Mouse (Mus musculus) MEL (cell line): ENCODE results near the gene Trim27. TPM values are rescaled to one million over a fixed set of nuclear protein-coding genes. Genes with fewer than 3 reads are reported as not detected.

Experiments used
- DNase-seq: peaks from one replicate; pipeline ENCODE4 v3.0.0; 2011; ENCODE audit warnings: low read depth, low spot score
- H3K27ac ChIP-seq: 2 replicates; pipeline ENCODE4 v1.5.1; 2012; ENCODE audit warnings: low read depth, mild to moderate bottlenecking, control low read depth, low read length, moderate library complexity; ENCODE audit not compliant: control insufficient read depth
- H3K27me3 ChIP-seq, 2 experiments: fragments of 150-350 bp in 1 of 2; sonication (generic) in 1 of 2; 2 replicates each; pipeline ENCODE4 v1.6.1; 2012; ENCODE audit warnings: low read length in 2 of 2, mild to moderate bottlenecking in 2 of 2, improper control_type of control experiment in 1 of 2, moderate library complexity in 1 of 2; ENCODE audit not compliant: insufficient read depth in 2 of 2, control insufficient read depth in 1 of 2
- H3K36me3 ChIP-seq, 2 experiments: 2 replicates each; pipeline ENCODE4 v1.6.1; 2012 to 2014; ENCODE audit warnings: low read length in 2 of 2, improper control_type of control experiment in 1 of 2, inconsistent platforms in 1 of 2, mild to moderate bottlenecking in 1 of 2; ENCODE audit not compliant: insufficient read depth in 2 of 2, control insufficient read depth in 1 of 2
- H3K4me1 ChIP-seq, 2 experiments: fragments of 150-350 bp in 1 of 2; sonication (generic) in 1 of 2; 2 replicates each; pipeline ENCODE4 v1.6.1; 2012; ENCODE audit warnings: low read length in 2 of 2, improper control_type of control experiment in 1 of 2, mild to moderate bottlenecking in 1 of 2; ENCODE audit not compliant: insufficient read depth in 2 of 2, control insufficient read depth in 1 of 2
- H3K4me3 ChIP-seq, 2 experiments: fragments of 150-350 bp in 1 of 2; sonication (generic) in 1 of 2; 2 replicates each; pipeline ENCODE4 v1.5.1; 2012; ENCODE audit warnings: low read depth in 2 of 2, low read length in 2 of 2, mild to moderate bottlenecking in 2 of 2, moderate library complexity in 2 of 2, control low read depth in 1 of 2, improper control_type of control experiment in 1 of 2; ENCODE audit not compliant: control insufficient read depth in 1 of 2, insufficient read depth in 1 of 2
- H3K79me2 ChIP-seq: 2 replicates; pipeline ENCODE4 v1.6.1; 2012; ENCODE audit warnings: mild to moderate bottlenecking, low read length, moderate library complexity; ENCODE audit not compliant: control insufficient read depth, poor library complexity, insufficient read depth
- H3K9ac ChIP-seq: 2 replicates; pipeline ENCODE4 v1.6.1; 2012; ENCODE audit warnings: low read depth, mild to moderate bottlenecking, control low read depth, low read length, moderate library complexity; ENCODE audit not compliant: control insufficient read depth, poor library complexity, severe bottlenecking
- H3K9me3 ChIP-seq: fragments of 150-350 bp; sonication (generic); replicated peaks from 2 replicates; pipeline ENCODE4 v1.6.1; 2012; ENCODE audit warnings: mild to moderate bottlenecking, low read length, improper control_type of control experiment, moderate library complexity; ENCODE audit not compliant: insufficient read depth
- E2F4 ChIP-seq: IDR thresholded peaks from 2 replicates; pipeline ENCODE4 v1.6.1; 2011; ENCODE audit warnings: low read depth, low read length, improper control_type of control experiment, borderline replicate concordance
- ETS1 ChIP-seq: IDR thresholded peaks from 2 replicates; pipeline ENCODE4 v1.6.1; 2012; ENCODE audit warnings: low read depth, mild to moderate bottlenecking, inconsistent platforms, low read length, improper control_type of control experiment, moderate library complexity
- GATA1 ChIP-seq: IDR thresholded peaks from 2 replicates; pipeline ENCODE4 v1.6.1; 2011; ENCODE audit warnings: low read depth, low read length, improper control_type of control experiment
- MXI1 ChIP-seq: IDR thresholded peaks from 2 replicates; pipeline ENCODE4 v1.6.1; 2011; ENCODE audit warnings: mild to moderate bottlenecking, low read depth, low read length, improper control_type of control experiment
- NRF1 ChIP-seq: IDR thresholded peaks from 2 replicates; pipeline ENCODE4 v1.6.1; 2014; ENCODE audit warnings: low read depth, mild to moderate bottlenecking, inconsistent platforms, low read length, improper control_type of control experiment, moderate library complexity; ENCODE audit not compliant: poor library complexity, insufficient read depth, severe bottlenecking
- SIN3A ChIP-seq: IDR thresholded peaks from 2 replicates; pipeline ENCODE4 v1.6.1; 2012; ENCODE audit warnings: low read length, improper control_type of control experiment, inconsistent platforms
- TCF12 ChIP-seq: IDR thresholded peaks from 2 replicates; pipeline ENCODE4 v1.6.1; 2014; ENCODE audit warnings: low read depth, mild to moderate bottlenecking, inconsistent platforms, low read length, improper control_type of control experiment, moderate library complexity
- USF1 ChIP-seq: IDR thresholded peaks from 2 replicates; pipeline ENCODE4 v1.6.1; 2014; ENCODE audit warnings: low read depth, mild to moderate bottlenecking, inconsistent platforms, low read length, improper control_type of control experiment, moderate library complexity
- ZKSCAN1 ChIP-seq: IDR thresholded peaks from 2 replicates; pipeline ENCODE4 v1.6.1; 2012; ENCODE audit warnings: low read depth, mild to moderate bottlenecking, inconsistent platforms, low read length, improper control_type of control experiment, moderate library complexity
- ZMIZ1 ChIP-seq: IDR thresholded peaks from 2 replicates; pipeline ENCODE4 v1.6.1; 2012; ENCODE audit warnings: low read depth, mild to moderate bottlenecking, inconsistent platforms, low read length, improper control_type of control experiment, moderate library complexity
- ZNF384 ChIP-seq: IDR thresholded peaks from 2 replicates; pipeline ENCODE4 v1.6.1; 2012; ENCODE audit warnings: low read depth, mild to moderate bottlenecking, inconsistent platforms, low read length, improper control_type of control experiment
- polyA plus RNA-seq, 2 experiments: library from polyadenylated mRNA; stranded (reverse) in 1 of 2; unstranded in 1 of 2; fragments of >175 nt in 1 of 2; fragments of >200 nt in 1 of 2; gene quantifications; 2 replicates each; pipeline versions ENCODE4 v1.2.1 to v1.2.4; 2012; ENCODE audit warnings: low replicate concordance in 2 of 2, low read depth in 1 of 2; ENCODE audit not compliant: insufficient read length in 2 of 2, insufficient read depth in 1 of 2, missing spikeins in 1 of 2
- total RNA-seq: library from RNA; depleted of rRNA; stranded (reverse); fragments of 300-350 nt; gene quantifications from 2 replicates; pipeline ENCODE4 v1.2.3, GENCODE M21; 2012

Gene Trim27
- total and polyA plus RNA-seq, 3 experiments, result 258 to 339 (median 311) TPM

GRCm38 (mm10) chr13:21224376-21224775 is 45.1 kb downstream of the Trim27 start:
- Histone ChIP-seq H3K36me3 (peaks cover 0 to 19% of the 10 kb centered on the region in 2 experiments; a peak in 2 of 4 replicates), H3K79me2 (no peaks in the 10 kb centered on the region), H3K9me3 (no peaks in the 10 kb centered on the region), H3K4me3 (no peak overlapping the region), H3K4me1 (peaks cover 1 to 10% of the 10 kb centered on the region in 2 experiments; a peak in 2 of 4 replicates), H3K27ac (no peak overlapping the region), H3K9ac (no peak overlapping the region), H3K27me3 (no peaks in the 10 kb centered on the region)
- no peak for DNase-seq
- TF ChIP-seq ZNF384 (peak; percentile 85), USF1 (no peak)

- peaks cover 1 to 10% of the 10 kb centered on the region in 2 experiments; a peak in 2 of 4 replicates for H3K4me1 ChIP-seq
- H3K79me2 ChIP-seq, result no peaks in the 10 kb centered on the region
- H3K9ac ChIP-seq, result peak overlapping the region; percentile 27; the same call in 1 of the 2 replicates
- H3K9me3 ChIP-seq, result no peaks in the 10 kb centered on the region
- H3K36me3 ChIP-seq, result peaks cover 0 to 19% of the 10 kb centered on the region in 2 experiments; a peak in 2 of 4 replicates
- peak overlapping the region; percentile 46 to 55 for H3K4me3 ChIP-seq
- H3K27ac ChIP-seq, result no peak overlapping the region
- TF ChIP-seq NRF1 (no peak), MXI1 (no peak), SIN3A (0 out of 2 replicates have a peak, but pooled peaks have one; percentile 23), ZNF384 (no peak), GATA1 (peak; percentile 70), TCF12 (no peak)
- no peaks in the 10 kb centered on the region for H3K27me3 ChIP-seq
- peak; percentile 60 for DNase-seq
Measured at GRCm38 (mm10) chr13:21225206-21225605, 46.0 kb downstream of the Trim27 start.

GRCm38 (mm10) chr13:21226031-21226430 is 46.8 kb downstream of the Trim27 start:
- H3K9me3 ChIP-seq, result no peaks in the 10 kb centered on the region
- peaks cover 1 to 10% of the 10 kb centered on the region in 2 experiments; a peak in 2 of 4 replicates for H3K4me1 ChIP-seq
- H3K27ac ChIP-seq, result no peak overlapping the region
- DNase-seq, result peak; percentile 42
- peaks cover 0 to 15% of the 10 kb centered on the region in 2 experiments; a peak in 2 of 4 replicates for H3K36me3 ChIP-seq
- no peaks in the 10 kb centered on the region; a peak in 1 of 4 replicates for H3K27me3 ChIP-seq
- no peaks in the 10 kb centered on the region for H3K79me2 ChIP-seq
- no peak overlapping the region for H3K4me3 ChIP-seq
- no peak overlapping the region for H3K9ac ChIP-seq
- TF ChIP-seq ETS1 (no peak), MXI1 (no peak), E2F4 (no peak), ZMIZ1 (no peak), ZNF384 (peak; percentile 47), ZKSCAN1 (no peak)
- TF ChIP-seq, all 39 proteins: peak for 1
